Mouse (Mus musculus) hindbrain, embryonic 10.5 days (tissue): ENCODE results near the gene Lyl1. TPM values are rescaled to one million over a fixed set of nuclear protein-coding genes. Genes with fewer than 3 reads are reported as not detected.

Experiments used
- DNase-seq: peaks from one replicate; pipeline ENCODE4 v3.0.0-alpha.2; 2017; ENCODE audit warnings: low spot score
- H3K27ac ChIP-seq: fragments of 300-500 bp; sonication (generic); 2 replicates; pipeline ENCODE4 v1.5.1; 2016; ENCODE audit warnings: mild to moderate bottlenecking, moderate library complexity
- H3K27me3 ChIP-seq: fragments of 300-500 bp; sonication (generic); 2 replicates; pipeline ENCODE4 v1.6.1; 2016; ENCODE audit warnings: mild to moderate bottlenecking; ENCODE audit not compliant: poor library complexity, insufficient read depth, severe bottlenecking
- H3K36me3 ChIP-seq: fragments of 300-500 bp; sonication (generic); 2 replicates; pipeline ENCODE4 v1.6.1; 2016; ENCODE audit warnings: mild to moderate bottlenecking, moderate library complexity
- H3K4me1 ChIP-seq: fragments of 300-500 bp; sonication (generic); replicated peaks from 2 replicates; pipeline ENCODE4 v1.6.1; 2016; ENCODE audit warnings: mild to moderate bottlenecking
- H3K4me3 ChIP-seq: fragments of 300-500 bp; sonication (generic); 2 replicates; pipeline ENCODE4 v1.5.1; 2016; ENCODE audit warnings: mild to moderate bottlenecking, moderate library complexity
- H3K9me3 ChIP-seq: fragments of 300-500 bp; sonication (generic); 2 replicates; pipeline ENCODE4 v1.6.1; 2016; ENCODE audit warnings: mild to moderate bottlenecking, moderate library complexity
- WGBS: fragments of 180-500 bp; shearing (Covaris S2); methylation state at CpG from one replicate; pipeline ENCODE4 v1.1.7; 2016; 5-methylcytosine and 5-hydroxymethylcytosine counted together
- polyA plus RNA-seq: library from polyadenylated mRNA; unstranded; fragments of >200 nt; fragmentation: Nextera tagmentation; extraction: Ambion mirVana; gene quantifications from 2 replicates; pipeline ENCODE4 v1.2.1, GENCODE M21; 2016

The Lyl1 gene
- polyA plus RNA-seq, 1 experiment from 2014 or later: 6.5 TPM

- peaks cover 65% of the 10 kb centered on the region for H3K36me3 ChIP-seq
- DNase-seq: no peak
- H3K9me3 ChIP-seq: no peaks in the 10 kb centered on the region
- WGBS: 93% methylated on average over 2 of the region's 2 CpGs
- H3K27ac ChIP-seq: no peak overlapping the region
- H3K27me3 ChIP-seq: no peaks in the 10 kb centered on the region
- H3K4me1 ChIP-seq: peaks cover 26% of the 10 kb centered on the region
- H3K4me3 ChIP-seq: no peak overlapping the region
These were observed 19.0 kb upstream of the Lyl1 start for GRCm38 (mm10) chr8:84682257-84682656.

- Histone ChIP-seq H3K27me3 (no peaks in the 10 kb centered on the region), H3K9me3 (no peaks in the 10 kb centered on the region), H3K4me3 (0 out of 2 replicates have a peak overlapping the region, but pooled peaks have one; percentile 6), H3K4me1 (peaks cover 41% of the 10 kb centered on the region), H3K36me3 (peaks cover 55% of the 10 kb centered on the region), H3K27ac (no peak overlapping the region)
- no peak for DNase-seq
- WGBS: 45% methylated on average over 3 of the region's 3 CpGs
These were observed 16.7 kb upstream of the Lyl1 start for GRCm38 (mm10) chr8:84684537-84684936.

DNA sequence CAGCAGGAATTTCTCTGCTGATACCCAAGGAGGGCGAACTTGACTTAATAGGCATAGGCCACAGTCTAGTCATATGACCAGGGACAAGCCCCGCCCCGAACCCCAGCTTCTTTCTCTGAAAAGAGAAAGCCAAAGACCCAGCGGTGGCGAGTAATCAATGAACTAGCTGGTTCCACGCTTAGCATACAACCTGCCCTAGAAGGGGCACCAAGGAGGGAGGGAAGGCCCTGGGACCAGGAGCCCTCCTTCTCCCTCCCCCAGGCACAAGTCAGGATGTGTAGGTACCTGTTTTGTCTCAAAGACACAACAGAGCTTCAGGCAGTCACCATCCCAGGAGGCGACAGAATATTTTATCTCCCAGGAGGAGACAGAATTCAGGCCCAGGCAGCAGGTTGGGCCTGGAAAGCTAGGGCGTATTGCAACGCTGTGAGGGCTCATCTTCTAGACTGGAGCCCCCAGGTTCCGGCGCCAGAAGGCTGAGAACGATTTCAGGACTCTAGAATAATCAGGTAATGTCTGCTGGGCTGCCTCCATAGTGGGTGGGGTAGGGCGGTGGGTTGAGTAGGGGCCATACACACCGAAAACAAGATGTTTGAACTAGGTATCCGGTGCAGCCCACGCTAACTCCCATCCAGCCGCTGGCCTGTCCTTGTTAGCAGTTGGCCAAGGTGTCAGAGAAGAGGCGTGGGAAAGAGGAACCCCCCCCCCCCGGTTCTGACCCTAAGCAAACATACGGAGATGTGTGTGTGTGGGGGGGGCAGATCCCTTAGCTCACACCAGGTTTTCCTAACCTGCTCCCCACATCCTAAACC, 14.9 kb upstream of the Lyl1 start, which contains the start of gene Trmt1:
Trmt1 (plus strand) TSS at position 117 of the 812 bp plus-strand sequence.
- WGBS: 10% methylated on average over 20 of the region's 20 CpGs
- Histone ChIP-seq H3K4me3 (peak within 1 kb of the TSS; percentile 100), H3K27me3 (no peaks in the 10 kb centered on the region), H3K4me1 (peaks cover 55% of the 10 kb centered on the region), H3K36me3 (peaks cover 46% of the 10 kb centered on the region), H3K9me3 (no peaks in the 10 kb centered on the region), H3K27ac (peak within 1 kb of the TSS; percentile 99)
- no peak for DNase-seq

DNA sequence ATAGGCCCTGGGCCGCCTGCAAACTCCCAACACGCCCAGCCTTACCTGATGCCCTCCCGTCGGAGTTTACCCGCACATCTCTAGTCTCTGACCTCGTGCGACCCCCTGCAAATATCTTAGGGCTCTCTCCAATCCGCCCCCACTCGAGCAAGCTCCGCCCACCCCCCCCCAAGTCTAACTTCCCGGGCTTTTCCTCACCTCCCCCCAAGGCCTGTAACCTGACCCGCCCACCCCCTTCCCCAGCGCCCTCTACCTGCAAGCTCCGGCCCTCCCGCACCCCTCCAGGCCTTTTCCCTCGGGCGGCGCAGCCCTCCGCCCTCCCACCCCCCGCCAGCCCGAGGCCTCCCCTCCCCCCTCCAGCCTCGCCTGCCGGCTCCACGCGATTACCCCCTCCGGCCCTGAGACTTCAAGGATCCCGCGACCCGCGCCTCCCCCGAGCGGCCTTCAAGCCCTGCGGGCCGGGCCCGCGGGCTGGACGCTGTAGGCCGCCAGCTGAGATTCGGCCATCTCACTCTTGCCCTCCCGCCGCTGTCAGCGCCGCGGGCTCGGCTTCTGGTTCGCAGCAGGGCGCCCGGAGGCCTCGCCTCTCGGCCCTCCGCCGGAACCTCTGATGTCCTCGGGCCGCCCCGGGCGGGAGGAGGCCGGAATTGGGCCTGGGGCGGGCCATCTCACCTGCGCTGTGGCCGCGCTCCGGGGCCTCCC, 14.1 kb upstream of the Lyl1 start:
- Histone ChIP-seq H3K27ac (peak overlapping the region; percentile 99), H3K4me1 (peaks cover 55% of the 10 kb centered on the region), H3K9me3 (no peaks in the 10 kb centered on the region), H3K27me3 (no peaks in the 10 kb centered on the region), H3K36me3 (peaks cover 46% of the 10 kb centered on the region), H3K4me3 (peak overlapping the region; percentile 100)
- DNase-seq: peak; percentile 73
- under 1% methylated on average over 62 of the region's 62 CpGs for WGBS

GRCm38 (mm10) chr8:84687705-84688100, 13.6 kb upstream of the Lyl1 start, which contains the start of gene Nacc1:
Gene Nacc1 (minus strand): TSS chr8:84687862.
- H3K27me3 ChIP-seq: no peaks in the 10 kb centered on the region
- peaks cover 55% of the 10 kb centered on the region for H3K4me1 ChIP-seq
- peak within 1 kb of the TSS; percentile 99 for H3K27ac ChIP-seq
- peaks cover 46% of the 10 kb centered on the region for H3K36me3 ChIP-seq
- peak within 1 kb of the TSS; percentile 100 for H3K4me3 ChIP-seq
- H3K9me3 ChIP-seq: no peaks in the 10 kb centered on the region
- under 1% methylated on average over 37 of the region's 37 CpGs for WGBS
- peak; percentile 87 for DNase-seq

GRCm38 (mm10) chr8:84689091-84689915, 12.0 kb upstream of the Lyl1 start:
- Histone ChIP-seq H3K9me3 (no peaks in the 10 kb centered on the region), H3K4me1 (peaks cover 55% of the 10 kb centered on the region), H3K4me3 (peak overlapping the region; percentile 97), H3K36me3 (peaks cover 46% of the 10 kb centered on the region), H3K27me3 (no peaks in the 10 kb centered on the region), H3K27ac (peak overlapping the region; percentile 86)
- WGBS: under 1% methylated on average over 47 of the region's 47 CpGs
- DNase-seq: peak; percentile 86

DNA sequence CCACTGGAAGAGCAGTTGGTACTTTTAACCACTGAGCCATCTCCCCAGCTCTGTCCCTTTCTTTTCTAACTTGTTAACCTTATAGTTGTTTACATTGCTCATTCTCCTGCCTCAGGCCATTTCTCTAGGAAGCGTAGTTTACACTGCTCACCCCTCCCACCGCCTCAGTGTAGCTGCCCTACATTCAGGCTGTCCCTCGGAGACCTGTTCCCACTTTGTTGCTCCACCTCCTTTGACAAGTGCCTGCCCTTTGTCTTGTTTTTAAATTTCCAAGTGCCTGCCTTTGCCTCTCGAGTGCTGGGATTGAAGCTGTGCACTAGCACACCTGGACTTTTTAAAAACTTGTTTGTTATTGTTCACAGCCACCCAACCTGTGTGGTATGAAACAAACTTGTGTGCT, 7.9 kb upstream of the Lyl1 start:
- H3K4me1 ChIP-seq: peaks cover 22% of the 10 kb centered on the region
- no peak for DNase-seq
- no peak overlapping the region for H3K4me3 ChIP-seq
- no peak overlapping the region for H3K27ac ChIP-seq
- no peaks in the 10 kb centered on the region for H3K27me3 ChIP-seq
- 78% methylated on average over 4 of the region's 4 CpGs for WGBS
- H3K9me3 ChIP-seq: no peaks in the 10 kb centered on the region
- peaks cover 77% of the 10 kb centered on the region for H3K36me3 ChIP-seq

DNA sequence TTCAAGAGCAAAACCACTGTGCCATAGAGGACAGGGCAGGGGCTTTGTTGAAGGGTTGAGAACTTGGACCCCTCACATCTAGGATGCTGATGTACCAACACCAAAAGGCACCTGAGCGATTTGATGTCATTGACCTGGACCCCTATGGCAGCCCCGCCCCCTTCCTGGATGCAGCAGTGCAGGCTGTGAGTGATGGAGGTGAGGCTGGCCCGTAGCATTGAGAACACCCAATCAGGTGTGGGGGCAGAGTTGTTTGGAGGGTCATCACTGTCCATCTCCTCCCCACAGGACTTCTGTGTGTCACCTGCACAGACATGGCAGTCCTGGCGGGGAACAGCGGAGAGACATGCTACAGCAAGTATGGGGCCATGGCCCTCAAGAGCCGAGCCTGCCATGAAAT, 6.1 kb upstream of the Lyl1 start:
- H3K36me3 ChIP-seq: peaks cover 95% of the 10 kb centered on the region

DNA sequence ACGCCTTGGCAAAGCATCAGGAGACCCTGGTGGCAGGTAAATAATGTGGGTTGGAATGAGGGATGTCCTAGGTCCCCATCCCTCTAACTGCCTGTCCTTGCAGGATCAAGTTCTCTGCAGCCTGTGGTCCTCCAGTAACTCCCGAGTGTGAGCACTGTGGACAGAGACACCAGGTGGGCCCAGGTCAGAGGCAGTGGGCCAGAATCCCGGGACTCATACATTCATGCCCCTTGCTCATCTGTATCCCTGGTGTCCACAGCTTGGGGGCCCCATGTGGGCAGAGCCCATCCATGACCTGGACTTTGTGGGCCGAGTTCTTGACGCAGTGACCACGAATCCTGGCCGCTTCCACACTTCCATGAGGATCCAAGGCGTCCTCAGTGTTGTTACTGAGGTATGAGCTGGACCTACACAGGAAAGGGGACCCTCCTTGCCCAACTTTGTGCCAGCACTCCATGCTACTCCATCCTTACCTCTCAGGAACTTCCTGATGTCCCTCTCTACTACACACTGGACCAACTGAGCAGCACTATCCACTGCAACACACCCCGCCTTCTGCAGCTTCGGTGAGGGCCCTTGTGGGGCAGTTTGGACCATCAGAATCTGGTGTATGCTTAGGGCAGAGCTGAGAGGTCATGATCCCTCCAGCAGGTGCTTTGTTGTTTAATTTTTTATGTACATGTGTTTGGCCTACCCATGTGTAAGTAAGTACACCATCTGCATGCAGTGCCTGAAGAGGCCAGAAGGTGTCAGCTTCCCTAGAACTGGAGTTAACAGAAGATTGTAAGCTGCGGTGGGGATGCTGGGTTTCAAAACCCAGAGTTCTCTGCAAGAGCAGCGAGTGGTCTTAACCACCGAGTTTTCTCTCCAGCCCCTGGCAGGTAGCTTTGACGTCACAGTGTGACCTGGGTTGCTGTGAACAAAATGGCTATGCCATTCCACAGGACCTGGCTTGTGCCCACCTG, 3.8 kb upstream of the Lyl1 start:
- no peak overlapping the region for H3K27ac ChIP-seq
- H3K4me1 ChIP-seq: peaks cover 8% of the 10 kb centered on the region
- peaks cover 33% of the 10 kb centered on the region for H3K27me3 ChIP-seq
- WGBS: 89% methylated on average over 14 of the region's 14 CpGs
- no peak for DNase-seq
- H3K9me3 ChIP-seq: no peaks in the 10 kb centered on the region
- H3K4me3 ChIP-seq: no peak overlapping the region
- peaks cover 79% of the 10 kb centered on the region for H3K36me3 ChIP-seq

More for the DNA sequence above, 6.1 kb upstream of the Lyl1 start:
- H3K9me3 ChIP-seq: no peaks in the 10 kb centered on the region
- no peak for DNase-seq
- peaks cover 10% of the 10 kb centered on the region for H3K27me3 ChIP-seq
- H3K27ac ChIP-seq: no peak overlapping the region
- no peak overlapping the region for H3K4me3 ChIP-seq
- peaks cover 8% of the 10 kb centered on the region for H3K4me1 ChIP-seq
- 93% methylated on average over 6 of the region's 6 CpGs for WGBS

GRCm38 (mm10) chr8:84698288-84698687, 3.0 kb upstream of the Lyl1 start:
- Histone ChIP-seq H3K27ac (no peak overlapping the region), H3K9me3 (no peaks in the 10 kb centered on the region), H3K36me3 (peaks cover 70% of the 10 kb centered on the region), H3K4me1 (peaks cover 10% of the 10 kb centered on the region), H3K27me3 (peaks cover 42% of the 10 kb centered on the region), H3K4me3 (no peak overlapping the region)
- WGBS: 93% methylated on average over 5 of the region's 5 CpGs
- no peak for DNase-seq

- peaks cover 63% of the 10 kb centered on the region for H3K36me3 ChIP-seq
- WGBS: 92% methylated on average over 9 of the region's 9 CpGs
- DNase-seq: no peak
- no peak overlapping the region for H3K27ac ChIP-seq
- H3K9me3 ChIP-seq: no peaks in the 10 kb centered on the region
- peaks cover 48% of the 10 kb centered on the region for H3K27me3 ChIP-seq
- no peak overlapping the region for H3K4me3 ChIP-seq
- peaks cover 17% of the 10 kb centered on the region for H3K4me1 ChIP-seq
These were observed 2.3 kb upstream of the Lyl1 start for GRCm38 (mm10) chr8:84698929-84699401.
